Mouse (Mus musculus): Measurements from ENCODE around the gene Ankrd23. TPM values are rescaled to one million over a fixed set of nuclear protein-coding genes. Genes with fewer than 3 reads are reported as not detected.
A peak's percentile ranks its signal among the peaks of the same experiment; 100 is the strongest.

The Ankrd23 gene
- polyA plus RNA-seq, 2 experiments from 2014 or later: 28.7 to 52.4 TPM

DNA sequence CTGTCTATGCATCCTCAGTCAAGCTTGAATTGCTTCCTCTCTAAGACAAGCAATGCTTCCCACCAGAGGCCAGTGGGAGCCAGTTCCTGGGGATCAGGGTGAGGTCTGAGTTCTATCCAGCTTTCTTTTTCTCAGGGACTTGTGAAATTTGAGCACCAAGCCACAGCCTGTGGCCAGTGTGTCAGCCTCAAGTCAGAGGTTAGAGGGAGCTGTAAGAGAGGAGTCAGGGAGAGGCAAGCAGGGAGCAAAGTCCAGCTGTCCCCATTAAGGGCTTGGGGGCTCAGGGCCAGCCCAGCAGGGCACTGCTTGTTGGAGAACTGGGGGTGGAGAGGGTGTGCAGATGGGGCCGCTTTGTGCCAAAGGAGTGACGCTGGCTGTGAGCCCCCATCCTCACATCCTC, 26.5 kb upstream of the Ankrd23 start:
- no peak for ATAC-seq

GRCm38 (mm10) chr1:36562388-36562787, 25.7 kb upstream of the Ankrd23 start:
- ATAC-seq: no peak

GRCm38 (mm10) chr1:36560903-36561302, 24.2 kb upstream of the Ankrd23 start:
- no peak for ATAC-seq

DNA sequence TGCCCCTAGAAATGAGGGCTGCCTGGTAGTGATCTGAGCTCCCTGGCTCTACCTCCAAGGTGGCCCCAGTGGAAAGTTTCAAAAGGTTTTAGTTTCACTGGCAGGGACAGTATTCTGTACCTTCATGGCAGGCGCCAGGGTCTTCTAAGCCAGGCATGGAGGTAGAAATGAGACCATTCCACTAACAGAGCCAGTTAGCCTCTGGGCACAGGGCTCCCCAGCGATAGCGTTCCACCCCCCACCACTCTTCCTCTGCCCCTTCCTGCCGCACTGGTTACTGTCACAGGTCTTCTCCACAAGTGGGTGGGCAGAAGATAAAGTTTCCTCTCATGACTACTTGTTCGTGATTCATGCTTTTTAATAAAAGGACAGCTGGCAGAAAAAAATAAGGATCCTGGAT, 23.2 kb upstream of the Ankrd23 start:
- no peak for ATAC-seq

- no peak for ATAC-seq
Measured at GRCm38 (mm10) chr1:36559256-36559655, 22.6 kb upstream of the Ankrd23 start.

DNA sequence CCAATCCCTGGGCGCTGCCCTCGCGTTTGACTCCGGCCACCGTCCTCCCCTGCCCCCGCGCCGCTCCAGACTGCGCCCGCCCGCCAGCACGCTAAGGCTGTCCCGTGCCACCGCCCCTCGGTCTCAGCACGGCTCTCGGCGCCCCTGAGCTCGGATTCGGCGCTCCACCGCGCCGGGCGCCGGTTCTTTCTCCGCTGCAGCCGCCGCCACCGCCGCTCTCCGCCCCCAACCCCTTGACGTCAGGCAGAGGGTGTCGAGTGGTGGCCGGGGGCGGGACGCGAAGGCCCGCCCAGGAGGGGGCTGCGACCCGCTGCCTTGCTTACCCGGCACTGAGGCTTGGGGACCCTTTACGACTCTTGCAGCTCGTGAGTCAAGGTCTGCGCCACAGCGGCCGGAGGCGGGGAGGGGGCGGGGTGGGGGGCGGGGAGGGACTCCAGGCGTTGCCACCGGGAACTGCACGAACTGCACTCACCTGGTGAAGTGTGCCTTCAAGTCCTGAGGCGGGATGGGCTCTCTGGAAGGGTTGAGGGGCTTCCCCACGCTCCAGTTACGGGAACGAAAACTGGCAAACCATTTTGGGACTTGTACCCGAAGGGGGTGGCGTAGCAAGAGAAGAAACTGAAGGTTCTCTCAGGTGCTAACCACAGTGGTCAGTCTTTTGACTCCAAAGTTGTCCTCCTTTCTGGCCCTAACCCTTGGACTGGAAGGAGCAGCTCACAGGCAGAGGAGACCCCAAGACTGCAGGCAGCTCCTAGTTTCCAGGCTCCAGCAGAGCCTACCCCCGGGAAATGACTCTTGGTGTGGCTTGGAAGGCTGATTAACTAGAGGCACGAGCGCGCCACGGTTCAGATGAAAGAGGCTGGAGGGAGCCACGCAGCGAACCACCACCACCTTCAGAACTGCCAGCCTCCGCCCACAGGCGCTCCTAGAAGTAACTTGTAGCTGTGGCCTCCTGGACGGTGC, 21.6 kb upstream of the Ankrd23 start, which contains the start of gene Sema4c:
Gene Sema4c (minus strand): TSS at position 319 of the 963 bp plus-strand sequence.
- ATAC-seq: peak; percentile 44

GRCm38 (mm10) chr1:36557457-36558011, 20.9 kb upstream of the Ankrd23 start:
- no peak for ATAC-seq

GRCm38 (mm10) chr1:36556553-36557456, 20.1 kb upstream of the Ankrd23 start:
- peak; percentile 45 for ATAC-seq

- no peak for ATAC-seq
Measured at GRCm38 (mm10) chr1:36555798-36556395, 19.2 kb upstream of the Ankrd23 start.

DNA sequence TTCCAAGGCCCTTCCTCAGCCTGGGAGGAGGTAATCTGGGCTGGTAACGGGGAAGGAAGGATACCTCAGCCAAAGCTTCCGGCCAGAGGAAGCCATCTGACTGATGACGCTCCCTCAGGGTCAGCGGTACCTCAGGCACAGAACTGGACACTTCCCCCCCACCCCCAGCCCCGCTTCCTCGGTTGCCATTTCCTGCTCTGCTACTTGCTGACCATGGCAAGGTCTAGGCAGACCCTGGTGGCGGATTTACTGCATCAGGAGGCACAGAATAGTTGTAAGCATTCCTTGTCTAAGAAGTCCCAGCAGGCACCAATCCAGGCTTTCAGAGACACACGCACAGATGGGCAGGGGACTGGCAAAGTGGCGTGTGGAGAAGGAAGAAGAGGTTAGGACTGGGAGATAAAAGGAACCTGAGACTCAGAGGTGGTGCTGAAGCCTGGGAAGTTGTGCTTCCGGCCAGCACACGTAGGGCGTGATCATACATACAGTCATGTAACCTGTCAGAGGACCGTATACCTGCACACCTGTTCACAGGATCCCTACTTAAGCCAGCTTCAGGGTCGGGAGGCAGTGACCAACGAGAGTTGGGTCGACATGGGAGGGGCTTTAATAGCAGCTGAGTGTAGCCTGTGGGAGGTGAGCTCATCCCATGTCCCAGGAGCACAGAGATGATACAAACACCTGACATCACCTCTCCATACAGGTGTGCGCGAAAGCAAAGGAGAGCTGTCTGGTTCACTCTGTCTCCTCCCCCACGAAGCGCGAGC, 18.1 kb upstream of the Ankrd23 start:
- no peak for ATAC-seq

DNA sequence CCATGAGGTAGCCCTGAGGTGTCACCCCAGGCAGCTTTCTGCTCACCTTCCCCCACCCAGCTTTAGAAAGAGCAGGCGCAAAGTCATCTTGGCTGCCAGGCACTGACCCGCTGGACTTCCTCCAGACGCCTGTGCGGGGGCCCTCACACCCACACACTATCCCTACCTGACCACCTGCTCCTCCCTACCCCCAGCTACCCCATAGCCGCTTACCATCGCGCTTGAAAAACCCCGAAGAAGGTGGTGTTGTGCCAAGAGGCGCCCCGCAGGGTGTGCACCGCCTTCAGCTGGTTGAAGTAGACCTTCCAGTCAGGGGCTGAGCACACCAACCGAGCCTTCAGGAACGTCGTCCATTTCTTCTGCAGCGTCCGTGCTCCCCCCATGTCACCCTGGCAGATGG, 15.8 kb upstream of the Ankrd23 start:
- ATAC-seq: no peak

- no peak for ATAC-seq
Measured at GRCm38 (mm10) chr1:36551904-36552303, 15.2 kb upstream of the Ankrd23 start.

DNA sequence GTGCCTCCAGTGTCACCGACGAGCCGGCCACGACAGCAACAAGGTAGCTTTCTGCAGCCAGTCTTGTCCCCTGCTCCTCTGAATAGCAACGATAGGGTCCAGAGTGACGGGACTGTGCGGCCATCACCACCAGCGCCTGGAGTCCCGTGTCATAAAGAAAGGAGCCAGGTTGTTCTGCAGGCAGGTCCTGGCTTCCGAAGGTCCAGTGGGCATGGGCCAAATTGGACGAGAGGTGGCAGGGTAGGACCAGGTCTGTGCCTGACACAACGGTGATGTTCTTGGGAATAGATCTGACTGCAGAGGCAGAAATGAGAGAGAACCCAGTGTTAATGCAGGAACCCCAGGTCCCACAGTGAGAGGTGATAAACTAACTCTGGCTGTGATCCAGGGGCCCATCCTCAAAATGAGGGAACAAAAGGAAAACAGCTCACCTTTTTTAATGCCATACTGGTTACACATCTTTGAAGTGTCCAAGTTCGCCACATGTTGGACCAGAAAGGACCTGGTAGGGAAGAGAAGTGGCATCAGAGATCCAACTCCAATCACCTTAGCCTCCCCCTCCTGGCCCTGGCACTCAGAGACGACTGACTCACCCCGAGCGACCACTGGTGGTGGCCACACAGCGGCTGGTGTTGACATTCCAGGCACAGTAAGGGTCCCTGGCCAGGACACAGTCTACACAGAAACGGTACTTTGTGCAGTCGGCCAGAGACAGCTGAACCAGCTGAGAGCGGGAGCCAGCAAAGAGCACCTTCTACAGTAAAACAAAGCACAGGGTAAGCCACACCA, 13.6 kb upstream of the Ankrd23 start:
- no peak for ATAC-seq

DNA sequence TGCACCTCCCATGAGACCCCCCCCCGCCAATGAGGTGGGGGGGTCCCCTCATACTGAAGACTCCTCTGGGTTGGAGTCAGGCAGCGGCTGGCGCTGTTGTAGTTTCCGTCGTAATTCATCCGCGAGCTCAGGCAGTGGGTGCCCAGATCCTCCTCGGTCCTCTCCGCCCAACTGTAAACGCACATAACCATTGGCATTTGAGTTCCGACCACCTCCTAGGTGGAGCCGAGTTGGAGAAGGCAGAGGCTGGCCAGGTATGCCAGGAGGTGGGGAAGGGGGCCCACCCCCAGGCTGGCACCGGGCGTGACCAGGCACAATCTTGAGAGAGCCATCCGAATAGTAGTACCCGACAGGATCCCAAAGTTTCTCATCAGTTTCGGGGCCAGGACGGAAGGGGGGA, 12.8 kb upstream of the Ankrd23 start:
- no peak for ATAC-seq

- no peak for ATAC-seq
Measured at GRCm38 (mm10) chr1:36548771-36549170, 12.1 kb upstream of the Ankrd23 start.

GRCm38 (mm10) chr1:36547981-36548598, 11.4 kb upstream of the Ankrd23 start:
- no peak for ATAC-seq

DNA sequence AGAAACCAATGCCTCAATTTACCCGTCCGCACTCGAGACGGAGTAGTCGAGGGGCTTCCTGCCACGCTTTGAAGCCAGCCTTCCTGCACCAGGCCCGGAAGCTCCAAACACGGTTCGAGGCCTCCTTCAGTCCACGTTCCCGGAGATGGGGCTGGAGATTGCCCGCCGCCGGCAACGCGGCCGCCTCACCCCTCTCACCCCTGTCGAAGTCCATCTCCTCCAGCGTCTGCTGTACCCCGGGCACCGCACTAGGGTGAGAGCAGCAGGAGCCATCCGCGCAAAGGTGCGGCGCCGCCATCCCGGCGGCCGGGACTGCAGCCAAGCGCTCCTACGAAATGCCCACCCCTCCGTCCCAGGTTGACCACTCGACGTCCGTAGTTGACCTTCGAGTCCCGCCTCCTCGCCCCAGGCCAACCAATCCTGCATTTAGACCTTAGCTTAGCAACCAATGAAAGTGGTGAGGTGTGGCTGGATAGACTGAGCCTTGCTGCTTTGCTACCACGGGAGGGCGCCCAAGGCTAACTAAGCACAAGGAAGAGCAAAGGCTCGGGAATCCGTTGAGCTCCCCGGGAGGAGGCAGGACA, 10.3 kb upstream of the Ankrd23 start, which contains the start of gene Ankrd39:
Gene Ankrd39 (minus strand): TSS at position 558 of the 584 bp plus-strand sequence.
- ATAC-seq: peak; percentile 96

DNA sequence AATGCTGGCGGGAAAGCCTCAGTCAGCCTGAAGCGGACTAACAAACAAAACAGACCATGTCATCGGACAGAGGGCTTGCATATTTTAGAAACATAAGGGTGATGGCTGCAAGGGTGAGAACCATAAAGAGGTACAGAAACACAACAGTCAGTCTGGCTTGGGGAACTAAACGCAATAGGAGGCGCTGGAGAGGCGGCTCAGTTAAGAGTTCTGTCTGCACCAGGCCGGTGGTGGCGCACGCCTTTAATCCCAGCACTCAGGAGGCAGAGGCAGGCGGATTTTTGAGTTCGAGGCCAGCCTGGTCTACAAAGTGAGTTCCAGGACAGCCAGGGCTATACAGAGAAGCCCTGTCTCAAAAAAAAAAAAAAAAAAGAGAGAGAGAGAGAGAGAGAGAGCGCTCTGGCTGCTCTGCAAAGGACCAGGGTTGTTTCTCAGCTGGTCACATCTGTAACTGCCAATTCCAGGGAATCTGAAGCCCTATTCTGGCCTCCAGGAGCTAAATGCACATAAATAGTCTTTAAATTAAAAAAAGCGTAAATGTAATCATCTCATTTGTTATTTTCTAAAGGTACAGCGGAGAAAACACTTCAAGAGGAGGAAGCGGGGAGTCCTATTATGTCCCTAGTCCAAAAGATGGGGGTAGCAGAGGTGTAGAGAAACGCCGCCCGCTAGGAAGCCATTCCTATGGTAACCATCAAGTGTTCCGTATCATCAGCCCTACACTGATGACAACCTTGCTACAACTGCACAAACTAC, 9.3 kb upstream of the Ankrd23 start:
- ATAC-seq: no peak

DNA sequence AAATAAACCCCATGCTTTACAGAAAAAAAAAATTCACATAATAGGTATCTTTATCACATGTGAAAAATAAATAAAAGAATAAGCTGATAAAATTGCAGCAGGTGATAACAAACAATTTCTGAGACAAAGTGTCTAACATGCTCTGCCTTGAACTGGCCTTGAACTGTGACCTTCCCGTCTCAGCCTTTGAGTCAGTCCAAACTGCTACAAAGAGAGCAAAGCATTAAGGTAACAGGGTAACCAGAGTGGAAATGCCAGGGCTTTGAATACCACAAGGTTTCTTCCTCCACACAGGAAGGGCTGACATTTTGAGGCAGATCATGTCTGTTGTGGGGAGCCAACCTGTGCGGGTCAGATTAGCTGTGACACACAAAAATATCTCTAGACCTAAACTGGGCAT, 8.7 kb upstream of the Ankrd23 start:
- ATAC-seq: no peak
